Mouse (Mus musculus) kidney, postnatal 0 days (tissue): ENCODE results near the gene Oard1. TPM values are rescaled to one million over a fixed set of nuclear protein-coding genes. Genes with fewer than 3 reads are reported as not detected.

Source experiments
- ATAC-seq: fragments of 200-750 bp; cut with Nextera tagmentation; replicated peaks from 2 replicates; pipeline ENCODE4 v1.8.0; 2017; ENCODE audit warnings: low read depth, moderate number of reproducible peaks, moderate TSS enrichment, moderate library complexity; ENCODE audit not compliant: low FRiP score
- DNase-seq: peaks from one replicate; pipeline ENCODE4 v3.0.0-alpha.2; 2016; ENCODE audit warnings: low spot score
- H3K27ac ChIP-seq: fragments of 300-500 bp; sonication (generic); 2 replicates; pipeline ENCODE4 v1.5.1; 2014; ENCODE audit warnings: mild to moderate bottlenecking
- H3K27me3 ChIP-seq: fragments of 300-500 bp; sonication (generic); 2 replicates; pipeline ENCODE4 v1.6.1; 2014; ENCODE audit warnings: low read length, mixed read lengths; ENCODE audit not compliant: insufficient read depth
- H3K36me3 ChIP-seq: fragments of 300-500 bp; sonication (generic); 2 replicates; pipeline ENCODE4 v1.6.1; 2014; ENCODE audit warnings: low read length, mixed read lengths; ENCODE audit not compliant: insufficient read depth
- H3K4me1 ChIP-seq: fragments of 300-500 bp; sonication (generic); replicated peaks from 2 replicates; pipeline ENCODE4 v1.6.1; 2014; ENCODE audit warnings: antibody characterized with exemption, low read length, mixed read lengths; ENCODE audit not compliant: insufficient read depth
- H3K4me2 ChIP-seq: fragments of 300-500 bp; sonication (generic); 2 replicates; pipeline ENCODE4 v1.6.1; 2014; ENCODE audit warnings: mild to moderate bottlenecking, low read length, moderate library complexity, mixed read lengths
- H3K4me3 ChIP-seq: fragments of 300-500 bp; sonication (generic); replicated peaks from 2 replicates; pipeline ENCODE4 v1.5.1; 2014; ENCODE audit warnings: low read depth, low read length
- H3K9ac ChIP-seq: fragments of 300-500 bp; sonication (generic); 2 replicates; pipeline ENCODE4 v1.6.1; 2014; ENCODE audit warnings: low read depth, low read length
- H3K9me3 ChIP-seq: fragments of 300-500 bp; sonication (generic); replicated peaks from 2 replicates; pipeline ENCODE4 v1.6.1; 2016; ENCODE audit warnings: low read length, inconsistent platforms, mixed read lengths
- CTCF ChIP-seq: IDR thresholded peaks from 2 replicates; pipeline ENCODE4 v1.5.1; 2016; ENCODE audit warnings: antibody characterized with exemption, low read depth, mild to moderate bottlenecking, moderate library complexity
- WGBS: fragments of 180-500 bp; shearing (Covaris S2); extraction: QIAGEN DNeasy Blood & Tissue Kit; methylation state at CpG from one replicate; pipeline ENCODE4 v1.1.7; 2014; 5-methylcytosine and 5-hydroxymethylcytosine counted together
- polyA plus RNA-seq: library from polyadenylated mRNA; unstranded; fragments of >200 nt; fragmentation: Nextera tagmentation; extraction: Ambion mirVana; gene quantifications from 2 replicates; pipeline ENCODE4 v1.2.1, GENCODE M21; 2015

Gene Oard1
- polyA plus RNA-seq, 1 experiment from 2014 or later, result 82.6 TPM

DNA sequence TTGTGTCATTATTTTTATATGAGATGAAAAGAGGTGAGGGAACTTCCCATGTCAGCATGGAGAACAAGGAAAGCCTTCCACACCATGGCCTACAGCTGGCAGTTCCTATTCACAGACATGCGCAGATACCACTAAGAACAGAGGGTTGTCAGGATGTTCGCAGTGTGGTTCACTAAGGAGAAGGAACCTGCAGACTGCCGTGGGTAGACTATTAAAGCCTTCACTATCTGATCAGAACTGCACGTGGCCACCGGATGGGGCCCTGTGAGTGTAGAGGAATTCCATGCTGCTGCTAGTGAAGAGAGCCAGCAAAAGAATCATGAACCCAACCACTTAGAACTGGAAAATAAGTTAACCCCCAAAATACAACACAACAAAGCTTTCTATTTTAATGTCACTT lies 20.4 kb upstream of the Oard1 start:
- Histone ChIP-seq H3K4me2 (no peak overlapping the region), H3K4me3 (no peak overlapping the region), H3K36me3 (peaks cover 76% of the 10 kb centered on the region), H3K27me3 (no peaks in the 10 kb centered on the region), H3K27ac (no peak overlapping the region), H3K4me1 (no peaks in the 10 kb centered on the region), H3K9me3 (no peaks in the 10 kb centered on the region), H3K9ac (no peak overlapping the region)
- no peak for TF ChIP-seq CTCF
- no peak for DNase-seq
- 86% methylated on average over 5 of the region's 5 CpGs for WGBS
- no peak for ATAC-seq

DNA sequence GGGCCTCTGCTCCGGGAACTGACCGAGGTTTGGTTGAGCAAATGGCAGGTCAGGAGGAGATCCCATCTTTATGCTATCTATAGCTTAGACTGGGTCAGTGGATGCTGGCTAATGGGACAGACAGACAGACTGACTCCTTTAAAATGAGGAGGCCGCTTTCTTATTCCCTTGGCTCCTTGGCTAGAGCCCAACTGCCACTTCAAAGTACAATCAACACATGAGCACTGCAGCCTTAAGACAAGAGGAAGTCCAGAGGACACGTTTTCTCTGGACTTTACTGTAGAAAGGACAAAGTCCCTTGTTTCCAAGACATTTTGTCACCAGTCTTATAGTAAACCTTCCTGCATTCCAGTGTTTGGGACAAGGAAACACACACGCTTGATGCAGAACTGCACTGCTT lies 18.4 kb upstream of the Oard1 start:
- TF ChIP-seq CTCF, result no peak
- no peak overlapping the region for H3K4me2 ChIP-seq
- no peak overlapping the region for H3K4me3 ChIP-seq
- 90% methylated on average over 5 of the region's 5 CpGs for WGBS
- H3K27ac ChIP-seq, result no peak overlapping the region
- no peaks in the 10 kb centered on the region for H3K9me3 ChIP-seq
- H3K9ac ChIP-seq, result no peak overlapping the region
- ATAC-seq, result no peak
- H3K4me1 ChIP-seq, result no peaks in the 10 kb centered on the region
- no peaks in the 10 kb centered on the region for H3K27me3 ChIP-seq
- no peak for DNase-seq
- peaks cover 81% of the 10 kb centered on the region for H3K36me3 ChIP-seq

DNA sequence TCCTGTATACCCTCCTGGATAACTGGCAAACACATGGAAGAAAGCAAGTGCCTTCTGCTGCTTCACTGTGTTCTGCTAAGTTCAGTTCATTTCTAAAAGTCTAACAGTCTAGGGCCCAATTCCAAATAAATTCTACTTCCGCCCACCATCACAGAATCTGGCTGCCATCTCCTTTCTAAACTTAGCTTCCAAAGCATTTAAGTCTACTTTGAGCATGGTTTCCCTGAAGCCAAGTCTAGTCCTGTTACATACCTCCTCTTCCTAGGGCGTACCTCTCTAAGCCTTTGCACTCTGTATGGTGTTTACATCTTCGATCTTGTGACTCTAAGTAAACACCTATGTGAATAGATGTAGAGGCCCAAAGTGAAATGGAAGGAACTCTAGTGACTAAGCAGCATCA lies 17.2 kb upstream of the Oard1 start:
- Histone ChIP-seq H3K36me3 (peaks cover 71% of the 10 kb centered on the region), H3K9ac (no peak overlapping the region), H3K4me3 (no peak overlapping the region), H3K9me3 (no peaks in the 10 kb centered on the region), H3K4me1 (no peaks in the 10 kb centered on the region), H3K27ac (no peak overlapping the region), H3K4me2 (no peak overlapping the region), H3K27me3 (no peaks in the 10 kb centered on the region)
- 90% methylated on average over 3 of the region's 3 CpGs for WGBS
- no peak for TF ChIP-seq CTCF
- ATAC-seq (no peak), DNase-seq (no peak)

DNA sequence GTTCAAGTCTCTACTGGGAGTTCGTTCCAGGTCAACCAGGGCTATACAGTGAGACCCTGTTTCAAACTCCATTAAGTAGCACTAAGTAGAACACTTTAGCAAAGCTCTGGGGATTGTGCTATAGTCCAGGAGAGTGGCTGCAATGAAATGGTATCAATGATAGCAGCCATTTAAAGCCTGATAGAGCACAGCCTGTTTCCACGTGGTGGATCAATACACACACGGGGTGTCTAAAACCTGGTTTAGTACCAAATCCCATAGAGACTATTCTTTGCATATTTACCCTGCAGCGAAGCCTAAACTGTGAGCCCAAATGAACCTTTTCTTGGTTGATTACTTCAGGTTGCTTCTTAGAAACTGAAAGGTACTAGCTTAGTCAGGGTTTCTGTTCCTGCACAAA lies 8.1 kb upstream of the Oard1 start:
- DNase-seq (no peak), ATAC-seq (no peak)
- no peak overlapping the region for H3K4me3 ChIP-seq
- H3K27me3 ChIP-seq, result no peaks in the 10 kb centered on the region
- 89% methylated on average over 4 of the region's 4 CpGs for WGBS
- H3K9me3 ChIP-seq, result no peaks in the 10 kb centered on the region
- H3K4me2 ChIP-seq, result no peak overlapping the region
- H3K4me1 ChIP-seq, result no peaks in the 10 kb centered on the region
- peaks cover 19% of the 10 kb centered on the region for H3K36me3 ChIP-seq
- H3K27ac ChIP-seq, result no peak overlapping the region
- TF ChIP-seq CTCF, result no peak
- H3K9ac ChIP-seq, result no peak overlapping the region

DNA sequence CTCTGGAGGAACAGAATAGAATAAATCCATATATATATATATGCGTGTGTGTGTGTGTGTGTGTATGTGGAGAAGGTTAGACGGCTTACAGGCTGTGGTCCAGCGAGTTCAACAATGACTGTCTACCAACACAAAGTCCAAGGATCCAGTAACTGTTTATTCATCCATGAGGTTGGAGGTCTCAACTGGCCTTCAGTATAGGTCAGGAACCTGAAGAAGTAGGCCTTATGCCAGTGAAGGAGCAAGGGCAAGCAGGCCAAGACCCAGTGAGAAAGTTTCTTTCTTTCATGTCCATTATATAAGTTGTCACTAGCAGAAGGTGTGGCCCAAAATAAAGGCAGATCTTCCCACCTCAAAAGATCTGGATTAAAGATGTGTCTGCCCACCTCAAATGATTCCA lies 7.1 kb upstream of the Oard1 start:
- peaks cover 5% of the 10 kb centered on the region; the same call in 1 of the 2 replicates for H3K4me1 ChIP-seq
- H3K9me3 ChIP-seq, result no peaks in the 10 kb centered on the region
- WGBS, result 80% methylated on average over 3 of the region's 3 CpGs

DNA sequence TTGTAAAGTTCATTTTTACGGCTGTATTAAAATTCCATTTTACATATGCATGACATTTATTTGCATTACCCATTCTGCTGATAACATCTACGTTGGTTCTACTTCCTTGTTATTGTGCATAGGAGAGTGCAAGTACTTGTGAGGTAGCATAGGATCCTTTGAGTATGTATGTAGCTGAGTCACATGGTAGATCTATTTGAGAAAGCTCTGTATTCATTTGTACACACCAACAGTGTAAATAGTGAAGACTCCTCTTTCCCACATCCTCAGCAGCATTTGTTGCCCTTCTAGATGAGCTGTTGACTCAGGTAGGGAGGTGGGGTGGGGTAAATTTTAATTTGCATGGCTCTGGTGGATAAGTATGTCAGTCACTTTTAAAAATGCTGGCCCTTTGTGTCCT lies 6.0 kb upstream of the Oard1 start:
- Histone ChIP-seq H3K27ac (no peak overlapping the region), H3K36me3 (peaks cover 10% of the 10 kb centered on the region), H3K27me3 (no peaks in the 10 kb centered on the region), H3K4me2 (no peak overlapping the region), H3K4me3 (no peak overlapping the region), H3K9me3 (no peaks in the 10 kb centered on the region), H3K4me1 (peaks cover 6% of the 10 kb centered on the region), H3K9ac (no peak overlapping the region)
- no peak for ATAC-seq
- 81% methylated on average over 2 of the region's 2 CpGs for WGBS
- DNase-seq, result no peak
- TF ChIP-seq CTCF, result no peak

More for the DNA sequence above, 7.1 kb upstream of the Oard1 start:
- no peaks in the 10 kb centered on the region for H3K27me3 ChIP-seq
- no peak for DNase-seq
- no peak overlapping the region for H3K27ac ChIP-seq
- TF ChIP-seq CTCF, result no peak
- ATAC-seq, result no peak
- no peak overlapping the region for H3K9ac ChIP-seq
- H3K36me3 ChIP-seq, result peaks cover 19% of the 10 kb centered on the region
- no peak overlapping the region for H3K4me3 ChIP-seq
- no peak overlapping the region for H3K4me2 ChIP-seq

DNA sequence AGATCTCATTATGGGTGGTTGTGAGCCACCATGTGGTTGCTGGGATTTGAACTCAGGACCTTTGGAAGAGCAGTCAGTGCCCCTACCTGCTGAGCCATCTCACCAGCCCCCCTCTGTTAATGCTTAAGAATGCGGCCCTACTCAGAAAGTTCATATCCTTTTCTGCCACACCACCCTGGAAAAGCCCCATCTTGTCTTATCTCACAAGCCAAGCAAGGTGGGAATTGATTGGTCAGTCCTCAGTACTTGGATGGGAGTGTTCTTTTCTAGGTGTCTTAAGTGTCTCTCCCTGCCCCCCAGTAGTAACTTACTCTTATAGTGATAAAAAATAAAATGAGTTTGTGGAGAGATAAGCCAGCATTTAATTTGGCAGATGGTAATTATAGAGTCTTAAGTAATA lies 5.1 kb upstream of the Oard1 start:
- H3K9ac ChIP-seq, result no peak overlapping the region
- no peak overlapping the region for H3K27ac ChIP-seq
- no peak overlapping the region for H3K4me3 ChIP-seq
- no peaks in the 10 kb centered on the region for H3K27me3 ChIP-seq
- no peaks in the 10 kb centered on the region for H3K9me3 ChIP-seq
- no peak for TF ChIP-seq CTCF
- peaks cover 6% of the 10 kb centered on the region for H3K4me1 ChIP-seq
- H3K4me2 ChIP-seq, result no peak overlapping the region
- peaks cover 2% of the 10 kb centered on the region; the same call in 1 of the 2 replicates for H3K36me3 ChIP-seq
- 85% methylated on average over 1 of the region's 1 CpGs for WGBS
- DNase-seq (no peak), ATAC-seq (no peak)
